Mouse (Mus musculus) thymus, postnatal 36 days (tissue): ENCODE results near the gene Hoxd10.
A peak's percentile ranks its signal among the peaks of the same experiment; 100 is the strongest.

Source experiments
- DNase-seq, 2 experiments: peaks; one replicate each; pipeline ENCODE4 v3.0.0; 2022; ENCODE audit warnings: mixed read lengths in 2 of 2

The Hoxd10 gene

DNA sequence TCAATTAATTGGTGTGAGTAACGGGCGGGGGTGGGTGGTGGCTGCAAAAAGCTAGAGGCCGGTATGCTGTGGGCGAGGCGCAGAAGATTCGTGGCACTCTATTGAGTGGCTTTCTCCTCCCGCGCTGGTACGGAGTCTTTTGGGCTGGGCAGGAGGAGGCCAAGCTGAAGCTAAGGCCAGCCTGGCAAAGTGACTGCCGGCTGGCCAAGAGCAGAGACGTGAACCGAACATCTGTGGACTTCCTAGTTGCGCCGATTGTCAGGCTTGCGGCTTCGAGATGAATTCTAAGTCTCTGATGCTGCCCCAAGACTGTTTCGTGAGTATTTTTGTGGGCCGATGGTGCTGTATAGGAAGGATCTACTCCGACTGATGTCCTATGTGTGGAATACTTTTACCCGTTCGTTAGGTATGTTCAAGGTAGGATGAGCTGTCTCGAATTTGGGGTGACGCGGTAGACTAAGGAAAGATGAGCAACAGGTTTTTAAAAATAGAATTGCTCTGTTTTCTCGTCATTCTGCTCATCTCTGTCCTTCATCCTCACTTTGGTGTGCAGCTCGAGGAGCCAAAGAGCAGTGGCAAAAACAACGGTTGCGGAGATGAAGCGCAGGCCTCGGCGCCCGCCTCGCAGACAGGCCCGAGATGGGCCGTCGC lies 24.4 kb upstream of the Hoxd10 start:
- DNase-seq = no peak

DNA sequence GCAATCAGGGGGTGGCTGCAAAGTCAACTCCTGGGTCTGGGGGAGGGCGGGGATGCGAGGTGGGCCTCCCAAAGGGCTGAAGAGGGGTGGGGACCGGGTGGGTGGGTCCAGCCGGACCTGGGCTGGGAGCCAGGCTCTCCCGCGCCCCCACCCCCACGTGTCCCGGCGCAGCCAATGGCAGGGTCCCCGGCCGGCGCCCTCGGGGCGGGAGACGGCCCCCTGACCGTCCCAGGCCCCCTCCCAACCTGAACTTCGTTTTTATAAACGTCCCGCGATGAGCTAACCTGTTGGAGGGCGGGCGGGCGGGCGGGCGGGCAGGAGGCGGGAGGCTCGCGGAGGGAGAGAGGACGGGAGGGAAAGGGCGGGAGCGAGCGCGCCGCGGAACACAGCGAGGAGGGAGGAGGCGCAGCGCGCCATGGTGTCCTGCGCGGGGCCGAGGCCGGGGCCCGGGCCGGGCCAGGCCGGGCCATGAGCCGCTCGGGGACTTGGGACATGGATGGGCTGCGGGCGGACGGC lies 23.8 kb upstream of the Hoxd10 start, which contains the start of gene Hoxd13:
TSS of gene Hoxd13 (plus strand) at position 469 of the 516 bp plus-strand sequence.
- DNase-seq = no peak

DNA sequence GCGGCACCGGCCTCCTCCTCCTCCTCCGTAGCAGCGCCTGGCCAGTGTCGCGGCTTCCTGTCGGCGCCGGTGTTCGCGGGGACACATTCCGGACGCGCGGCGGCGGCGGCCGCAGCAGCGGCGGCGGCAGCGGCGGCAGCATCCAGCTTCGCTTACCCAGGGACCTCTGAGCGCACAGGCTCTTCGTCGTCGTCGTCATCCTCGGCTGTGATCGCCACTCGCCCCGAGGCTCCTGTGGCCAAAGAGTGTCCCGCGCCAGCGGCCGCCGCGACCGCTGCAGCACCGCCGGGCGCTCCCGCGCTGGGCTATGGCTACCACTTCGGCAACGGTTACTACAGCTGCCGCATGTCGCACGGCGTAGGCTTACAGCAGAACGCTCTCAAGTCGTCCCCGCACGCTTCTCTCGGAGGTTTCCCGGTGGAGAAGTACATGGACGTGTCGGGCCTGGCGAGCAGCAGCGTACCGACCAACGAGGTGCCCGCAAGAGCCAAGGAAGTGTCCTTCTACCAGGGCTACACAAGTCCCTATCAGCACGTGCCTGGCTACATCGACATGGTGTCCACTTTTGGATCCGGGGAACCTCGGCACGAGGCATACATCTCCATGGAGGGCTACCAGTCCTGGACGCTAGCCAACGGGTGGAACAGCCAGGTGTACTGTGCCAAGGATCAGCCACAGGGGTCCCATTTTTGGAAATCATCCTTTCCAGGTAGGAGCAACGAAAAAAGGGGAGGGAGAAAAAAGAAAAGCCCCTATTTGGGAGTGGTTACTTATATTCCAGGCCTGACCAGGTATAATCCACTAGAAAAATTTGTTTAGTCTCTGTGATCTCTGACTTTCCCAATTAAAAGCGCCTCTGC lies 23.1 kb upstream of the Hoxd10 start:
- DNase-seq = no peak

DNA sequence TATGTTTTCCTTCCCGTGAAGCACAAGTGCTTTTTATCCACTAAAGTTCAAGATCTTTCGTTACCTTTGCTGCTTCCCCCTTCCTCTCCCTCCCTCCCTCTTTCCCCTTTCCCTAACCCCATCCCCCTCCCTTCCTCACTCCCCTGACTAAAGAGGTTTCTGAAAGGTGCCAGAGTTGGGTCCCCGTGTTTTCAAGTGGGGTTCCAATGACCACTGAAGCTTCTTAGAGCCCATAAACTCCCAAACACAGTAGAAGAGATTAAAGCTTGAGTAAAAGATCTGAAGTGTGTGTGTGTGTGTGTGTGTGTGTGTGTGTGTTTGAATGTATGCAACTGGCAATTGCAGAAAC lies 22.5 kb upstream of the Hoxd10 start:
- no peak for DNase-seq

DNA sequence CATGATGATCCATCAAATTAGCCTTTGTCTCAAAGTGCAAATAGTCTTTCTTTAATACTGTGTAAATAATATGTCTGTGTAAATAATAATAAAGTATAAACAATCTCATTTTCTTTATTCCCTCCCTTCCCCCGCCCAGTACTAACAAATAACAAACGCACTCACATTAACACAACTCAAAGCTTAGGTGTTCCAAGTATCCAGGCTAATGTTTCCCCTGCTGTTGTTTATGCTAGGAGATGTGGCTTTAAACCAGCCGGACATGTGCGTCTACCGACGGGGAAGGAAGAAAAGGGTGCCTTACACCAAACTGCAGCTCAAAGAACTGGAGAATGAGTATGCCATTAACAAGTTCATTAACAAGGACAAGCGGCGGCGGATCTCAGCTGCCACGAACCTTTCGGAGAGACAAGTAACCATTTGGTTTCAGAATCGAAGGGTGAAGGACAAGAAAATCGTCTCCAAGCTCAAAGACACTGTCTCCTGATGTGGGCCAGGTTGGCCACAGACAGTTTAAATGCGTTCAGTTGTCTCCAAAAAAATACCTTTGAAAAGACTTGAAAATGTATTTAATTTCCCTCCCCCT lies 22.0 kb upstream of the Hoxd10 start:
- DNase-seq = no peak

- no peak for DNase-seq
Measured at GRCm38 (mm10) chr2:74670632-74671188, 21.0 kb upstream of the Hoxd10 start.

GRCm38 (mm10) chr2:74671847-74672246 lies 19.9 kb upstream of the Hoxd10 start:
- DNase-seq = no peak

DNA sequence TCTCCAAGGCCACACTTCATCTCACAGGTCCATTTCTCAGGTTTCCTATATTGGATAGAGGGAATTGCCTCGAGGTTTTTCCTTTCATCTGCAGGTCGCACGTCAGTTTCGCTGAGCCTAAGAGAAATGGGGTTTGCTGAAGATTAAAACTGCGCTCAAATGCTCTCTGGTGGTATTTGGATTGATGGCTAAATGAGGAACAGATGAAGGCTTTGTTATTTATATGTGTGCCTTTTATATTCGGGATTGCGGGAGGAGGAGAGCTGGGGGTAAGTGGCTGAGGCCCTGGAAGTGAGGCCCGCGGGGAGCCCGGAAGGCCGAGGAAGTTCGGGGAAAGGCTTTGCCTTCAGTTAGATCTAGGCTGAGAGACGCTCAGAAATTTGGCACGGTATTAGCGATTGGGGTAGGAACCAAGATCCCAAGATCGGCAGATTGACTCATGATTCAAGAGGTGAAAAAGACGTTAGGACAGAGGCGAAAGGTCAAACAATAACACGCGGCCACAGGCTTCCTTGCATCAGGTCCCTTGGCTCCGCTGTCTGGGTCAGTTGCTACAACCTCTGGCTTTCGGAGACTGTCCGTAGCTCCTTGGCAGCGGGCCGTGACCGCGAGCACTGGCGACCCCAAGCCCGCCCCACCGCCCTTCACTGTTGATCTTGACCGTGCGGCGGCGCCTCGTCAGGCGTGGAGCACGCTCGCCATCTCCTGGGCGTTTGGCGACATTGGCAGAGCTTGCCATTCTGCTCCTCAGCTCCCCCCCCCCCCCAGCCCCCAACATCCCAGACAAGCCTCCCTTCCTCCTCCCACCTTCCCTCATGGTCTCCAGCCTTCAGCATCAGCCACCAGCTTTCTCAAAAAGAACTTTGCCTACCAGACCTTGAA lies 19.0 kb upstream of the Hoxd10 start:
- DNase-seq = peak in 1 of 2 experiments; percentile 37

GRCm38 (mm10) chr2:74673835-74674425 lies 17.8 kb upstream of the Hoxd10 start:
- DNase-seq = no peak

DNA sequence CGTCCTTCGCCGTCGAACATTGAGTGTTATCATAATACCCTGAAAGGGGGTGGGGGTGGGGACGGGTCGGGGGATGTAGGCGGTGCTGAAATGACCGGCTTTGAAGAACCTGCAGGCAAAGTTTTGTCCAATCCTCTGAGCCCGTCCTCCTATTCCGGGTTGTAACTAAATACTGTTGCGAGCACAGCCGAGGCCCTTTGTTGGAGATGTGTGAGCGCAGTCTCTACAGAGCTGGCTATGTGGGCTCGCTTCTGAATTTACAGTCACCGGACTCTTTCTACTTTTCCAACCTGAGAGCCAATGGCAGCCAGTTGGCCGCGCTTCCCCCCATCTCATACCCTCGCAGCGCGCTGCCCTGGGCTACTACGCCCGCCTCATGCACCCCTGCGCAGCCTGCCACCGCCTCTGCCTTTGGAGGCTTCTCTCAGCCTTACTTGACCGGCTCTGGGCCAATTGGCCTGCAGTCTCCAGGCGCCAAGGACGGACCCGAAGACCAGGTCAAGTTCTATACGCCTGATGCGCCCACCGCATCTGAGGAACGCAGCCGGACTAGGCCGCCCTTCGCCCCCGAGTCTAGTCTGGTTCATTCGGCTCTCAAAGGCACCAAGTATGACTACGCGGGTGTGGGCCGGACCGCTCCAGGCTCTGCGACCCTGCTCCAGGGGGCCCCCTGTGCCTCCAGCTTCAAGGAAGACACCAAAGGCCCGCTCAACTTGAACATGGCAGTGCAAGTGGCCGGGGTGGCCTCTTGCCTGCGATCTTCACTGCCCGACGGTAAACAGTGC lies 16.7 kb upstream of the Hoxd10 start, which contains the start of gene Hoxd12:
TSS of gene Hoxd12 (plus strand) at position 133 of the 785 bp plus-strand sequence.
- DNase-seq = no peak

DNA sequence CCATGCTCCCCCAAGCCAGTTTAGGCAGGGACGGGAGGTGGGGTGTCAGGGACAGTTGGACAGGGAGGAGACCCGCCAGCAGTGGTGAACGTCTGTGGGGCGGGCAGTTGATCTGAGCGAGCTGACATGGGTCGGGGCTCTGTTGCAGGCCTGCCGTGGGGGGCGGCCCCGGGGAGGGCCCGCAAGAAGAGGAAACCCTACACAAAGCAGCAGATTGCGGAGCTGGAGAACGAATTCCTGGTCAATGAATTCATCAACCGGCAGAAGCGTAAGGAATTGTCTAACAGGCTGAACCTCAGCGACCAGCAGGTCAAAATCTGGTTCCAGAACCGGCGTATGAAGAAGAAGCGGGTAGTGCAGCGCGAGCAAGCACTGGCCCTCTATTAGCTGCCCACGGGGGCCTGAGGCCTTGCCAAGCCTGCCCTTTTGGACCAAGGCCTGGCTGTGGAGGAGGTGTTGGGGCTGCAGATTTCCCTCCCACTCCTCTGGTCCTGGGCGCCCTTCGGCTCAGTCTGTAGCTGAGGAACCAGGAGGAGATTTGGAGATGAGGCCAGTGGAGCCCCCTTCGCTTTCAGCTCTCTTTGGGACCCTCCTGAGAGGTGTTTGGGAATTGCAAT lies 15.9 kb upstream of the Hoxd10 start:
- no peak for DNase-seq

DNA sequence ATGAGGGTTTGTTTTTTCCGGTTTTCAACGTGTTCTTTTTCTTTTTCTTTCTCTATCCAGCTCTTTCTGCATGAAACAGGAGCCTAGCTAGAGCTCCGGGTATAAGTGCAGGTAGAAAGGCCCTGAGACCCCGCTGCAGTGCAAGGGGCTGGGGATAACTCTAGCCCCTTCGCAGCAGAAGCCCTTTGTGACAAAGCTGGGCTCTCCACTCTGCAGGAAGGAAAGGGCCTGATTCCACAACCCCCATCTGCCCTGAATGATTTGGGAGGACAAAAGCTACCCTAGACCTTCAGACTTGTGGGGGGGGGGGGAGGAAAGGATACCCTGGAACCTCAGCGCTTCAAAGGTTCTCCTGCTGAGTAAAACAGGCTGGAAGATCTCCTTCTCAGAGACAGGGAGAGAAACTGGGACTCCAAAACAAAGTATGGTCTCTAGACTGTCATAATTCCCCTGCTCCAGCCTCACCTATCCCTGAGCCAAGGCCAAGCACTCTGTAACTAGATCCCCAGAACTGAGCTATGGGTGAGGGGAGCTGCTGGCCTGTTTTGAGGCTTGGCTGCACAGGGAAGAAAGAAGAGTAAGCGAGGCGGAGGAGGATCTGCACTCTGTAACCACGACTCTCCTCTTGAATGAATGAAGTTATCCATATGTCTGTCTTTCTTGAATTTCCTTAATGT lies 15.2 kb upstream of the Hoxd10 start:
- no peak for DNase-seq

- DNase-seq = no peak
Measured at GRCm38 (mm10) chr2:74677106-74677505, 14.6 kb upstream of the Hoxd10 start.

GRCm38 (mm10) chr2:74678891-74679595 lies 12.7 kb upstream of the Hoxd10 start, which contains the start of gene Hoxd11:
Gene Hoxd11 (plus strand): TSS chr2:74679557.
- no peak for DNase-seq

DNA sequence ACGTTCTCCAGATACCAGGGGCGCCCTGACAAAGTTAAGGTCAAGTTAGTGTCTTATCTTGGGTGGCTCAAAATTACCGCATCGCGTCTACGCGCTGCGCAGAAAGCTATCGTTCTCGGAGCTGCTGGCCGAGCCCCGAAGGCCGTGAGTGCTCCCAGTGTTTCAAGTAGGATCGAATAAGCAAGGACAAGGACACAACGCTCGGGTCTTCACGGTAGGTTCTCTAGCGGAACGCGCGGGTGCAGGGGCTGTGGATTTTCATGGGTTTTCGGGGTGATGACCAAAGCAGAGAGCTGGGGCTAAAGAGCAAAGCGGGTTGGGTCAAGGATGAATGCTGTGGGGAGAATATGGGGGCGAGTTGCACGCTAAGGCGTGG lies 12.1 kb upstream of the Hoxd10 start:
- no peak for DNase-seq

- DNase-seq = no peak
Measured at GRCm38 (mm10) chr2:74679980-74680379, 11.7 kb upstream of the Hoxd10 start.

DNA sequence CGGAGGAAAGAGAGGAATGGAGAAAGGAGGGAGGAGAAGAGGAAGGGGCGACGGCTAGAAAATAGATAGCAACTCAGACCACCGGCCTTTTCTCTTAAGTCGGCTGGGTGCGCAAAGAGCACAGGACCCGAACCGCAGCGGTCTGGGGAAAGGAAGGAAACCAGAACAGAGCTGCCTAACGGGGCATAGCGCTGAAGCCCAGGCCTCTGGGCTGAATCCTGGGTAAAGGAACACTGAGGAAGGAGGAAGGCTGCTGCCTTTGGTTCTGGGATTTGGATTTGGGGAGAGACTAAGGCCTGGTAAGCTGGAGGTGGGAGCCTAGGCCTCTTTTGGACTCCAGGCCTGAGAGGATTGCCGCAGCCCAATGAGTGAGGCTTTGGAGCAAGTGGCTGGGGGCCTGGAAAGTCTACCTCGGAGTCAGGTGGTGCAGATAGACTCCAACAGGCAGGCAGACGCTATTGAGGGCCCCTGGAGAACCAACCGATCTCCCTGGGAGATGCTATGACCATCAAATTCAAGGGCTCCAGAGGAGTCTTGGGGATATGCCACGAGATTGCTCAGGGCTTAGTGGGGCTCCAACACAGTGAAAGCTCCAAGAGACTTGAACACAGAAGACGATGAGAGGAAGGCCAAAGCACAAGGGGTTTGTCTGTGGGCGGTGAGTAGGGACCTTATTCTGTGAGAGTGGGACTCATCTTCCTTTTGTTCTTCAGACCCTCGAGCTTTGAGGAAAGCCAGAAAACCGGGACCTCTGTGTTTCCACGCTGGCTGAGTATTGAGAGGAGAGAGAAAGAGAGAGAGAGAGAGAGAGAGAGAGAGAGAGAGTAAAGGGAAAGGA lies 10.9 kb upstream of the Hoxd10 start:
- DNase-seq = no peak
